Mouse (Mus musculus) left cerebral cortex, adult 18-20 months (tissue): ENCODE data around the gene Dlx4. TPM values are rescaled to one million over a fixed set of nuclear protein-coding genes. Genes with fewer than 3 reads are reported as not detected.
A peak's percentile ranks its signal among the peaks of the same experiment; 100 is the strongest.

Source experiments
- DNase-seq, 2 experiments: peaks; one replicate each; pipeline ENCODE4 v3.0.0; 2021 to 2022; ENCODE audit warnings: low spot score in 2 of 2, mixed read lengths in 1 of 2
- total RNA-seq, 2 experiments: library from RNA; stranded (reverse); gene quantifications; 2 replicates each; pipeline ENCODE4 v1.2.3; 2021

The Dlx4 gene
- total RNA-seq, 2 experiments from 2014 or later = 0.19 to 0.21 TPM

- DNase-seq = no peak
These were observed 2.4 kb downstream of the Dlx4 start for GRCm38 (mm10) chr11:95143663-95144062.

- peak; percentile 12 to 32 for DNase-seq
These were observed 3.0 kb downstream of the Dlx4 start for GRCm38 (mm10) chr11:95142980-95143575.

- DNase-seq = no peak
These were observed 3.8 kb downstream of the Dlx4 start for GRCm38 (mm10) chr11:95142258-95142657.

- no peak for DNase-seq
These were observed 6.2 kb downstream of the Dlx4 start for GRCm38 (mm10) chr11:95139871-95140270.

- no peak for DNase-seq
These were observed 8.8 kb downstream of the Dlx4 start for GRCm38 (mm10) chr11:95137281-95137680.

- no peak for DNase-seq
These were observed 12.7 kb downstream of the Dlx4 start for GRCm38 (mm10) chr11:95133321-95133720.

GRCm38 (mm10) chr11:95130668-95131252 lies 15.3 kb downstream of the Dlx4 start:
- no peak for DNase-seq

- no peak for DNase-seq
These were observed 17.7 kb downstream of the Dlx4 start for GRCm38 (mm10) chr11:95128359-95128758.

- DNase-seq = no peak
These were observed 19.5 kb downstream of the Dlx4 start for GRCm38 (mm10) chr11:95126272-95127245.

- no peak for DNase-seq
These were observed 20.6 kb downstream of the Dlx4 start for GRCm38 (mm10) chr11:95125366-95125948.

GRCm38 (mm10) chr11:95122100-95122489 lies 24.0 kb downstream of the Dlx4 start:
- DNase-seq = no peak

GRCm38 (mm10) chr11:95121161-95122099 lies 24.6 kb downstream of the Dlx4 start:
- DNase-seq = no peak

- DNase-seq = no peak
These were observed 25.4 kb downstream of the Dlx4 start for GRCm38 (mm10) chr11:95120633-95121020.

- DNase-seq = peak in 1 of 2 experiments; percentile 9
These were observed 26.0 kb downstream of the Dlx4 start, which contains the start of gene Dlx3 for GRCm38 (mm10) chr11:95119990-95120632. TSS of gene Dlx3 (plus strand) at chr11:95120119.

GRCm38 (mm10) chr11:95118505-95118904 lies 27.6 kb downstream of the Dlx4 start:
- peak; percentile 69 to 80 for DNase-seq

GRCm38 (mm10) chr11:95117030-95117429 lies 29.0 kb downstream of the Dlx4 start:
- DNase-seq = peak; percentile 65 to 70

GRCm38 (mm10) chr11:95110081-95110480 lies 36.0 kb downstream of the Dlx4 start:
- no peak for DNase-seq

- no peak for DNase-seq
These were observed 37.1 kb downstream of the Dlx4 start for GRCm38 (mm10) chr11:95109000-95109399.

- peak; percentile 70 to 78 for DNase-seq
These were observed 39.4 kb downstream of the Dlx4 start for GRCm38 (mm10) chr11:95106440-95107236.
